Mouse (Mus musculus): ENCODE measurements around the gene Crtc3.

Crtc3 gene

GRCm38 (mm10) chr7:80597900-80598299 lies 90.8 kb downstream of the Crtc3 start:
- DNase-seq (ENCODE audit: low spot score): no peak

- no peak for DNase-seq (ENCODE audit: low spot score)
Measured at GRCm38 (mm10) chr7:80589054-80589746, 99.5 kb downstream of the Crtc3 start.

GRCm38 (mm10) chr7:80587684-80588083 lies 101.0 kb downstream of the Crtc3 start:
- DNase-seq (ENCODE audit: low spot score): peak; percentile 33

GRCm38 (mm10) chr7:80586681-80587660 lies 101.7 kb downstream of the Crtc3 start:
- peak; percentile 65 for DNase-seq (ENCODE audit: low spot score)

- no peak for DNase-seq (ENCODE audit: low spot score)
Measured at GRCm38 (mm10) chr7:80586161-80586560, 102.5 kb downstream of the Crtc3 start.

GRCm38 (mm10) chr7:80585380-80585779 lies 103.3 kb downstream of the Crtc3 start:
- no peak for DNase-seq (ENCODE audit: low spot score)

- DNase-seq (ENCODE audit: low spot score): peak; percentile 81
Measured at GRCm38 (mm10) chr7:80583981-80584380, 104.7 kb downstream of the Crtc3 start.

GRCm38 (mm10) chr7:80582821-80583451 lies 105.7 kb downstream of the Crtc3 start:
- peak; percentile 34 for DNase-seq (ENCODE audit: low spot score)

GRCm38 (mm10) chr7:80580368-80580767 lies 108.3 kb downstream of the Crtc3 start:
- peak; percentile 24 for DNase-seq (ENCODE audit: low spot score)

- DNase-seq (ENCODE audit: low spot score): no peak
Measured at GRCm38 (mm10) chr7:80577417-80577980, 111.2 kb downstream of the Crtc3 start.

- no peak for DNase-seq (ENCODE audit: low spot score)
Measured at GRCm38 (mm10) chr7:80576626-80577025, 112.1 kb downstream of the Crtc3 start.

GRCm38 (mm10) chr7:80575750-80576149 lies 112.9 kb downstream of the Crtc3 start:
- no peak for DNase-seq (ENCODE audit: low spot score)

- no peak for DNase-seq (ENCODE audit: low spot score)
Measured at GRCm38 (mm10) chr7:80573076-80573475, 115.6 kb downstream of the Crtc3 start.

GRCm38 (mm10) chr7:80567982-80568381 lies 120.7 kb downstream of the Crtc3 start:
- DNase-seq (ENCODE audit: low spot score): no peak

- no peak for DNase-seq (ENCODE audit: low spot score)
Measured at GRCm38 (mm10) chr7:80561931-80562330, 126.7 kb downstream of the Crtc3 start.

GRCm38 (mm10) chr7:80561271-80561670 lies 127.4 kb downstream of the Crtc3 start:
- no peak for DNase-seq (ENCODE audit: low spot score)

GRCm38 (mm10) chr7:80558572-80558971 lies 130.1 kb downstream of the Crtc3 start:
- DNase-seq (ENCODE audit: low spot score): no peak

GRCm38 (mm10) chr7:80558101-80558500 lies 130.6 kb downstream of the Crtc3 start:
- DNase-seq (ENCODE audit: low spot score): no peak

GRCm38 (mm10) chr7:80557161-80557560 lies 131.5 kb downstream of the Crtc3 start:
- DNase-seq (ENCODE audit: low spot score): no peak

- no peak for DNase-seq (ENCODE audit: low spot score)
Measured at GRCm38 (mm10) chr7:80556166-80556565, 132.5 kb downstream of the Crtc3 start.

- no peak for DNase-seq (ENCODE audit: low spot score)
Measured at GRCm38 (mm10) chr7:80555146-80555545, 133.5 kb downstream of the Crtc3 start.

All from embryo, embryonic 10 days (tissue).